Mouse (Mus musculus): ENCODE data around the gene Thoc5. TPM values are rescaled to one million over a fixed set of nuclear protein-coding genes. Genes with fewer than 3 reads are reported as not detected.

Thoc5 gene
- polyA plus RNA-seq, 2 experiments: 34.0 to 39.0 TPM

DNA sequence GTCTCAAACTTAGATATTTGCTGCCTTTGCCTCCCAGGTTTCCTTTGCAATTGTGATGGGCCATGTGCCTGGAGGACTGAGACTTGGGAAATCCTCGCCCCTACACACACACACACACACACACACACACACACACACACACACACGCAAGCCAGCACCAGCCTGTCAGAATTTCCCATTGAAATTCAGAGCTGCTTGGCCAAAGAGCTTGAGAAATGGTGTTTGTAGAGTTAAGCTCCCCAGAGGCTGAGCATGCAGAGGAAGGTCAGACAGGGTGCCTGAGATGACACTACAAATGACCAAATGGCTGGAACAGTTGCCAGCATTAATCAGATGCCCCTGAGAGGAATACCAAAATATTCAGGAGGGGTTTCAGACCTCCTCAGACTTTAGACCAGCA is 71.2 kb downstream of the Thoc5 start:
- no peak for TF ChIP-seq POLR2A (IDR thresholded peaks at IDR 0.05; ENCODE audit: borderline replicate concordance, extremely low read depth, insufficient read depth, insufficient read length)
- Histone ChIP-seq H3K9ac (ENCODE audit: low read depth, low read length, severe bottlenecking) (no peak overlapping the region), H3K9me3 (ENCODE audit: control insufficient read depth, low read length) (no peaks in the 10 kb centered on the region)

DNA sequence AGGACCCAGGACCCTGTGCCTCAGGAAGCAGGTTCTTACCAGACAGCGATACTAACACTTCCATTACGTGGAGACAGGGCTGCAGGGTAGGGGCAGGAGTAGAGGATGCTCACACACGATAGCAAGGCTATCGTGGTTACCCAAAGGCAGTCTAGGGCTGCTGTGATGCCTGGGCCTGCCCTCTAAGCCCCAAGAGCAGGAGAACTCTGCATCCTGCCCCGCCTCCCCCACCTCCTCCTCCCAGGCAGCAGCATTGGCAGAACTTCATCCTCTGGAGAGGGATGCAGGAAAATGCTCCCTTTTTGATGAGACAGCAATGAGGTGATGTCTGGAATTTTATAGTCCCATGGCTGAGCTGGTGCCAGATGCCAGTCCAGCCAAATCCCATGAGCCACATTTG is 71.8 kb downstream of the Thoc5 start:
- no peaks in the 10 kb centered on the region for H3K4me1 ChIP-seq (ENCODE audit: control insufficient read depth, insufficient read depth, low read length)
- H3K9ac ChIP-seq (ENCODE audit: low read depth, low read length, severe bottlenecking): no peak overlapping the region
- H3K4me2 ChIP-seq (replicated peaks; ENCODE audit: low read depth, low read length, severe bottlenecking): no peak overlapping the region
- 56% methylated on average over 5 of the region's 5 CpGs for WGBS
- H3K27me3 ChIP-seq (ENCODE audit: control insufficient read depth, insufficient read depth, low read length): no peaks in the 10 kb centered on the region
- H3K9me3 ChIP-seq (ENCODE audit: control insufficient read depth, low read length): no peaks in the 10 kb centered on the region
- ATAC-seq (ENCODE audit: low FRiP score, low read depth) (no peak), DNase-seq (ENCODE audit: low spot score) (no peak)
- no peak overlapping the region for H3K4me3 ChIP-seq (replicated peaks; ENCODE audit: low read length)
- H3K27ac ChIP-seq (replicated peaks; ENCODE audit: low read depth, low read length): no peak overlapping the region
- H3K36me3 ChIP-seq (ENCODE audit: control insufficient read depth, insufficient read depth, low read length): no peaks in the 10 kb centered on the region
- no peak for TF ChIP-seq POLR2A (IDR thresholded peaks at IDR 0.05; ENCODE audit: borderline replicate concordance, extremely low read depth, insufficient read depth, insufficient read length)

More for the DNA sequence above, 71.2 kb downstream of the Thoc5 start:
- no peak overlapping the region for H3K4me2 ChIP-seq (replicated peaks; ENCODE audit: low read depth, low read length, severe bottlenecking)
- ATAC-seq (ENCODE audit: low FRiP score, low read depth) (no peak), DNase-seq (ENCODE audit: low spot score) (no peak)
- no peak overlapping the region for H3K27ac ChIP-seq (replicated peaks; ENCODE audit: low read depth, low read length)
- no peaks in the 10 kb centered on the region for H3K4me1 ChIP-seq (ENCODE audit: control insufficient read depth, insufficient read depth, low read length)
- H3K36me3 ChIP-seq (ENCODE audit: control insufficient read depth, insufficient read depth, low read length): no peaks in the 10 kb centered on the region
- H3K4me3 ChIP-seq (replicated peaks; ENCODE audit: low read length): no peak overlapping the region
- H3K27me3 ChIP-seq (ENCODE audit: control insufficient read depth, insufficient read depth, low read length): no peaks in the 10 kb centered on the region
- WGBS: 44% methylated on average over 2 of the region's 2 CpGs

DNA sequence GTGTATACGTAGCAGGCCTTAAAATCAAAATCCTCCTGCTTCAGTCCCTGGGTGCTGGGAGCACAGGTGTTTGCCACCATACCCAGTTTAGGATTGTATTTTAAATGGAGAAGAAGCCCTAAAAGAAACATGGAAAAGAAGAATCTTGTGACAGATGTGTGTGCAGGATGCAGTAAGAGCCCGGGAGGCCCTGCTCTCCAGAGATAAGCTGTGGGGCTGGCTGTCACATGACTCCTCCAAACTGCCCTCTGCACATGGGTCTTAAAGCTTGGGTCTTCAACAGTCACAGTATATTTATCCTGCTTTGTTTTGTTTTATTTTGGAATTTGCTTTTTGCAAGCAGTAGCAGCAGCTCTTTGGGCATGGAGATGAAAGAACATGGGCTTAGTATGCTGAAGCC is 72.4 kb downstream of the Thoc5 start:
- 38% methylated on average over 2 of the region's 2 CpGs for WGBS
- H3K4me2 ChIP-seq (replicated peaks; ENCODE audit: low read depth, low read length, severe bottlenecking): no peak overlapping the region
- no peaks in the 10 kb centered on the region for H3K9me3 ChIP-seq (ENCODE audit: control insufficient read depth, low read length)
- DNase-seq (ENCODE audit: low spot score): no peak
- no peaks in the 10 kb centered on the region for H3K36me3 ChIP-seq (ENCODE audit: control insufficient read depth, insufficient read depth, low read length)
- H3K4me3 ChIP-seq (replicated peaks; ENCODE audit: low read length): no peak overlapping the region
- no peak overlapping the region for H3K9ac ChIP-seq (ENCODE audit: low read depth, low read length, severe bottlenecking)
- no peak for TF ChIP-seq POLR2A (IDR thresholded peaks at IDR 0.05; ENCODE audit: borderline replicate concordance, extremely low read depth, insufficient read depth, insufficient read length)
- H3K27me3 ChIP-seq (ENCODE audit: control insufficient read depth, insufficient read depth, low read length): no peaks in the 10 kb centered on the region
- no peak overlapping the region for H3K27ac ChIP-seq (replicated peaks; ENCODE audit: low read depth, low read length)
- no peaks in the 10 kb centered on the region for H3K4me1 ChIP-seq (ENCODE audit: control insufficient read depth, insufficient read depth, low read length)
- ATAC-seq (ENCODE audit: low FRiP score, low read depth): no peak

DNA sequence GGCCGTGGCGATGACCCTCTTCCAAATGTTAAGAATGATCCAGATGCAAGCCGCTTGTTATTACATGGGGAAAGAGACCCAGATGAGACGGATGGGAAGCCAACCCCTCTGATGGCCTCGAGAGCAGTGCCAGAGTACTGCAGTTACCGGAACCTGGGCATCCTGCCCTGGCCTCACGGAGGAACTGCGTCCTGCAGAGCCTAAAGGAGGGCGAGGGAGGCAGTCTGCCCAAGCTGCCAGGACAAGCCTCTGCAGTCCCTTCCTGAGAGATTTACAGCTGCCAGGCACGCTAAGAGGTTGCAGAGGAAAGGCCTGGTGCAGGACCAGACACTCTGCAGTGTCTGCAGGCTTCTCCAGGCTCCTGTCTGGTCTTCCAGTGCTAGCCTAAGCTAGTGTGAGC is 73.3 kb downstream of the Thoc5 start:
- DNase-seq (ENCODE audit: low spot score): no peak
- Histone ChIP-seq H3K4me1 (ENCODE audit: control insufficient read depth, insufficient read depth, low read length) (no peaks in the 10 kb centered on the region), H3K9me3 (ENCODE audit: control insufficient read depth, low read length) (no peaks in the 10 kb centered on the region), H3K4me3 (replicated peaks; ENCODE audit: low read length) (no peak overlapping the region), H3K4me2 (replicated peaks; ENCODE audit: low read depth, low read length, severe bottlenecking) (no peak overlapping the region), H3K27me3 (ENCODE audit: control insufficient read depth, insufficient read depth, low read length) (no peaks in the 10 kb centered on the region), H3K36me3 (ENCODE audit: control insufficient read depth, insufficient read depth, low read length) (no peaks in the 10 kb centered on the region), H3K27ac (replicated peaks; ENCODE audit: low read depth, low read length) (no peak overlapping the region), H3K9ac (ENCODE audit: low read depth, low read length, severe bottlenecking) (no peak overlapping the region)
- WGBS: 46% methylated on average over 10 of the region's 10 CpGs
- no peak for ATAC-seq (ENCODE audit: low FRiP score, low read depth)
- no peak for TF ChIP-seq POLR2A (IDR thresholded peaks at IDR 0.05; ENCODE audit: borderline replicate concordance, extremely low read depth, insufficient read depth, insufficient read length)

DNA sequence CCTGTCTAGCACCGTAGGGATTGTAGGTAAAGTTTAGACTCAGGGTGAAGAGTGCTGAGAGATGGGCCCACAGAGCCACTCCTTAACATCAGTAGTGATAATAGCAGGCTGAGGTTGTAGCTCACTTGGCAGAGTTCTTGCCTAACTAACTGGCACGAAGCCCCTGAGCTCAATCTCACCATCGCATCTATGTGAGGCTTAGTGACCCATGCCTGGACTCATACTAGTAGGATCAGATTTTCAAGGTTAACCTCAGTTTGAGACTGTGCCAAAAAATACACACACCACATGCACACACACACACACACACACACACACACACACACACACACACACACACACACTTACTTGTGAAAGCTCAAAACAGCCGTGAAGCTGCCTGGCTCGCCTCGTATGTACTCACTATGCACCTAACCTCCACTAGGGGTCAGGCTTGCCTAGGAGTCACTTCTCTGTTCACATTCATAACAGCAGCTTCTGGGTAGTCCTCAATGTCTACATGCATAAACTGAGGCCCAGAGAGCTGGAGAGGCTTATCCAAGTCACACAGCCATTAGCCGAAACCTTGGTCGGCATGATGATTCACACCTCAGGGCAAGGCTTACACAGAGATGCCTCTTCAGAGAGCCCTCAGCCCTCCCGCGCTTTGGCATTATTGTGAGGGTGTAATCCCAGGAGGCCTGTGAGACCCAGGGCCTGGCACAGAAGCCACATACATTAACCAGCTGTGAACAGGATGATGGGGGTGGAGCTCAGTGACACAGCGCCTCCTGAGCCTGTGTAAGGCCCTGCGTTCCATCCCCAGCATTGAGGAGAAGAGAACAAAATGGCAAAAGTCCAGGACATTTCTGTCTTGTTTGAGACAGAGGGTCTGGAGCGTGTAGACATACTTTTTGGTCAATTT is 78.1 kb downstream of the Thoc5 start:
- Histone ChIP-seq H3K4me2 (replicated peaks; ENCODE audit: low read depth, low read length, severe bottlenecking) (no peak overlapping the region), H3K4me1 (ENCODE audit: control insufficient read depth, insufficient read depth, low read length) (no peaks in the 10 kb centered on the region), H3K27me3 (ENCODE audit: control insufficient read depth, insufficient read depth, low read length) (no peaks in the 10 kb centered on the region), H3K27ac (replicated peaks; ENCODE audit: low read depth, low read length) (no peak overlapping the region), H3K4me3 (replicated peaks; ENCODE audit: low read length) (no peak overlapping the region), H3K9me3 (ENCODE audit: control insufficient read depth, low read length) (no peaks in the 10 kb centered on the region), H3K36me3 (ENCODE audit: control insufficient read depth, insufficient read depth, low read length) (no peaks in the 10 kb centered on the region), H3K9ac (ENCODE audit: low read depth, low read length, severe bottlenecking) (no peak overlapping the region)
- TF ChIP-seq POLR2A (IDR thresholded peaks at IDR 0.05; ENCODE audit: borderline replicate concordance, extremely low read depth, insufficient read depth, insufficient read length): no peak
- WGBS: 57% methylated on average over 13 of the region's 13 CpGs
- DNase-seq (ENCODE audit: low spot score) (peak; percentile 71), ATAC-seq (ENCODE audit: low FRiP score, low read depth) (peak; percentile 57; the same call in 1 of the 2 replicates)
